Mouse (Mus musculus): ENCODE measurements at regions not wholly inside any gene's neighbourhood (a gene's known extent, or its start where the extent isn't known, plus 50 kb on each side); places are given as distances from the start of the nearest gene placed in this dataset.

- Histone ChIP-seq H3K27ac (no peak overlapping the region), H3K4me1 (replicated peaks; ENCODE audit: control insufficient read depth, insufficient read depth, low read length) (no peaks in the 10 kb centered on the region), H3K36me3 (replicated peaks; ENCODE audit: control insufficient read depth, insufficient read depth) (no peaks in the 10 kb centered on the region), H3K4me2 (replicated peaks) (no peak overlapping the region), H3K9ac (no peak overlapping the region), H3K27me3 (ENCODE audit: control insufficient read depth, insufficient read depth, low read length) (no peaks in the 10 kb centered on the region), H3K4me3 (replicated peaks; ENCODE audit: low read length) (no peak overlapping the region), H3K9me3 (ENCODE audit: control insufficient read depth, low read length) (no peaks in the 10 kb centered on the region)
- ATAC-seq (ENCODE audit: low FRiP score) (no peak), DNase-seq (ENCODE audit: low spot score) (no peak)
- 94% methylated on average over 8 of the region's 8 CpGs for WGBS
Measured at GRCm38 (mm10) chr1:177667041-177667791, 62.4 kb upstream of the 1700016C15Rik start.

GRCm38 (mm10) chr1:177670576-177670975 is 59.0 kb upstream of the 1700016C15Rik start:
- Histone ChIP-seq H3K4me2 (replicated peaks) (no peak overlapping the region), H3K4me1 (replicated peaks; ENCODE audit: control insufficient read depth, insufficient read depth, low read length) (no peaks in the 10 kb centered on the region), H3K27me3 (ENCODE audit: control insufficient read depth, insufficient read depth, low read length) (no peaks in the 10 kb centered on the region), H3K9me3 (ENCODE audit: control insufficient read depth, low read length) (no peaks in the 10 kb centered on the region), H3K27ac (no peak overlapping the region), H3K36me3 (replicated peaks; ENCODE audit: control insufficient read depth, insufficient read depth) (no peaks in the 10 kb centered on the region), H3K9ac (no peak overlapping the region), H3K4me3 (replicated peaks; ENCODE audit: low read length) (no peak overlapping the region)
- no peak for DNase-seq (ENCODE audit: low spot score)
- no peak for ATAC-seq (ENCODE audit: low FRiP score)
- 83% methylated on average over 1 of the region's 1 CpGs for WGBS

GRCm38 (mm10) chr1:177676657-177677056 is 53.0 kb upstream of the 1700016C15Rik start:
- Histone ChIP-seq H3K36me3 (replicated peaks; ENCODE audit: control insufficient read depth, insufficient read depth) (no peaks in the 10 kb centered on the region), H3K4me3 (replicated peaks; ENCODE audit: low read length) (no peak overlapping the region), H3K9ac (no peak overlapping the region), H3K27me3 (ENCODE audit: control insufficient read depth, insufficient read depth, low read length) (no peaks in the 10 kb centered on the region), H3K4me2 (replicated peaks) (no peak overlapping the region), H3K27ac (no peak overlapping the region), H3K4me1 (replicated peaks; ENCODE audit: control insufficient read depth, insufficient read depth, low read length) (no peaks in the 10 kb centered on the region), H3K9me3 (ENCODE audit: control insufficient read depth, low read length) (no peaks in the 10 kb centered on the region)
- DNase-seq (ENCODE audit: low spot score) (no peak), ATAC-seq (ENCODE audit: low FRiP score) (no peak)
- WGBS, result 95% methylated on average over 5 of the region's 5 CpGs

GRCm38 (mm10) chr1:177678832-177679231 is 50.8 kb upstream of the 1700016C15Rik start:
- Histone ChIP-seq H3K4me2 (replicated peaks) (no peak overlapping the region), H3K9me3 (ENCODE audit: control insufficient read depth, low read length) (no peaks in the 10 kb centered on the region), H3K4me3 (replicated peaks; ENCODE audit: low read length) (no peak overlapping the region), H3K36me3 (replicated peaks; ENCODE audit: control insufficient read depth, insufficient read depth) (no peaks in the 10 kb centered on the region), H3K27ac (no peak overlapping the region), H3K4me1 (replicated peaks; ENCODE audit: control insufficient read depth, insufficient read depth, low read length) (no peaks in the 10 kb centered on the region), H3K27me3 (ENCODE audit: control insufficient read depth, insufficient read depth, low read length) (no peaks in the 10 kb centered on the region), H3K9ac (no peak overlapping the region)
- 93% methylated on average over 4 of the region's 4 CpGs for WGBS
- ATAC-seq (ENCODE audit: low FRiP score) (no peak), DNase-seq (ENCODE audit: low spot score) (no peak)

All from hindbrain, embryonic 14.5 days (tissue).